Mouse (Mus musculus) 416B (cell line): ENCODE results near the gene Foxo1.

Experiments used
- DNase-seq: peaks from one replicate; pipeline ENCODE4 v3.0.0; 2011; ENCODE audit warnings: low read depth

The Foxo1 gene

DNA sequence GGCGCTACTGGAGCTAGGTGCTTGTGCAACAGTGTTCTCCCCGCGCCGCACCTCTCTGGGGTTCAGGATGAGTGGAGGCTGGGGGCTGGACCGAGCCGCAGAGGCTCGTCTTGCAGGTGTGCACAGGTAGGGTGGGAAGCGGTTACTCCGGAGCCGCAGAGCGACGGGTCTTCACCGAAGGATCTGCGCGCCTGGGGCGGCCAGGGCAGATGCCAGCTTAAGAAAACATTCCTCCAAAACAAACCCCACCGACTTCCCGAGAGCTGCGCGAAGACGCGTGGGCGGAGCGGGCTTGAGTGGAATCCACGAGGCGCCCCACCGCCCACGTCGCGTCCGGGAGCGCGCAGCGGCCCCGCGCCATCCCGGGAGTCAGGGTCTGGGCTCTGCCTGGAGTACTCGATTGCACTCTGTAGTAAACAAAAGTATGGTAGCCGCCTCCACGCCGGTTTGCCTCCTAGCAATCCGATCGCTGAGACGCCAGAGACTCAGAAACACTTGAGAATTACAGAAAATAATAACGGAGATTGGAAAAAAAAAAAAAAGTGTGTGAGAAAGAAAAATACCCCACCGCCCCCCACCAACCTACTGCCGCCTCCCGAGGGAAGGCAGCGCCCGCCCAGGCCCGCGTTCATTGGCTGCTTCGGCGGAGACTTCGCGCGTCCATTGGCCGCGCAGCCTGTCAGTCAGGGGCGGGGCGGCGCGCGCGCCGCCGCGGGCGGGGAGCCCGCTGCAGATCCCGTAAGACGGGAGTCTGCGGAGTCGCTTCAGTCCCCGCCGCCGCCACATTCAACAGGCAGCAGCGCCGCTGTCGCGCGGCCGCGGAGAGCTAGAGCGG lies at the start of gene Foxo1:
TSS of gene Foxo1 (plus strand) at position 685 of the 835 bp plus-strand sequence.
- DNase-seq = peak; percentile 85

DNA sequence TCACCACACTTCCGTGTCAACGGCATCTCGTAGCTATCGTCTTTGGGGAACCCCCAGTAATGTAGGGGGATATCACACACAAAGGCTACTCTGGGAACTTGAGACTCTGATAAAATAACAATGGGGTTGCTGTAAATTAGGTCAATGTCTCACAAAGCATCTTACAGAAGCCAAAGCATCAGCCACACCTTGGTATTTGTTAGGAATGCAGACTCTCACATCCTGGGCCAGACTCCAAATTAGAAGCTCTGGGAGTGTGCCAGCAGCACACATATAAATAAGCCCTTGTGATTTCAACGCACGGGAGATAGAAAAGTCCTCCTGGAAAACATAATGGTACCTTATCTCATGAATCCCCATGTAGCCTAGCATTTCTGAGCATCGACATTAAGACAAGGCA lies 49.3 kb upstream of the Foxo1 start:
- DNase-seq = no peak

- no peak for DNase-seq
Measured at GRCm38 (mm10) chr3:52221082-52221481, 47.1 kb upstream of the Foxo1 start.

GRCm38 (mm10) chr3:52221931-52222330 lies 46.2 kb upstream of the Foxo1 start:
- no peak for DNase-seq

DNA sequence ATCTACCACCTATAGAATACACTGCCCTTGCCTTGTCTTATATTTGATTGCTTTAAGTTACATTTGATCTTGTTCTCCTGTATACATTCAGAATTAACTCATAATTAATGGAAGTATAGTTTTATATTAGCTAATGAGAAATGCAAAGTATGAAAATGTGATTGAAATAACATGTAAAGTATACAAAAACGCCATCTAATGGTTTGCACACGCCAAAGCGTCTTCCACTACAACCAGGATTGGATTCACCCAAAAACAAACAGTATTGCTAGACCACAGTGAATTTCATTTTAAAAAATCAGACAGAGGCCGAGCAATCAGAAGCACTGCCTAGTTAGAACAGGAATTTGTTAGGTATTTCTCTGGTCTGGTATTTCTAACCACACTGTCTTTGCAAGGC lies 31.6 kb upstream of the Foxo1 start:
- DNase-seq = no peak

- no peak for DNase-seq
Measured at GRCm38 (mm10) chr3:52237136-52237535, 31.0 kb upstream of the Foxo1 start.

- no peak for DNase-seq
Measured at GRCm38 (mm10) chr3:52241062-52241461, 27.1 kb upstream of the Foxo1 start.

- DNase-seq = peak; percentile 80
Measured at GRCm38 (mm10) chr3:52242457-52243105, 25.6 kb upstream of the Foxo1 start.

GRCm38 (mm10) chr3:52243271-52244021 lies 24.7 kb upstream of the Foxo1 start:
- DNase-seq = peak; percentile 78

GRCm38 (mm10) chr3:52245996-52246830 lies 21.9 kb upstream of the Foxo1 start:
- DNase-seq = peak; percentile 33

DNA sequence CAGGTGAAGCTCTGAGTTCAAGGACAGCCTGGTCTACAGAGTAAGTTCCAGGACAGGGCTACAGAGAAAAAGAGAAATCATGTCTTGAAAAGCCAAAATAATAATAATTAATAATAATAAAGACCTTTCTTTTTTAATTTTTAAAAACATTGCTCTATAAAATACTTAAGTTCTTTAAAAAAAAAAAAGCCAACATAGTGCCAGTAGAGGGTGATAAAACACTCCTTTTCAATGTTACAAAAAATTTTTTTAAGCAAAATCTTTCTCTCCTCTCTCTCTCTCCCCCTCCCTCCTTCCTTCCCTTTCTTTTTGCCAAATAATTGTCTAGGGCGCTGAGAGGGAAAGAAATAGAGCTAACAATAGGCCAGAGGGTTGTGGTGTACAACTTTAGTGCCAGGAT lies 17.0 kb upstream of the Foxo1 start:
- DNase-seq = no peak

GRCm38 (mm10) chr3:52253656-52254461 lies 14.3 kb upstream of the Foxo1 start:
- DNase-seq = peak; percentile 60

DNA sequence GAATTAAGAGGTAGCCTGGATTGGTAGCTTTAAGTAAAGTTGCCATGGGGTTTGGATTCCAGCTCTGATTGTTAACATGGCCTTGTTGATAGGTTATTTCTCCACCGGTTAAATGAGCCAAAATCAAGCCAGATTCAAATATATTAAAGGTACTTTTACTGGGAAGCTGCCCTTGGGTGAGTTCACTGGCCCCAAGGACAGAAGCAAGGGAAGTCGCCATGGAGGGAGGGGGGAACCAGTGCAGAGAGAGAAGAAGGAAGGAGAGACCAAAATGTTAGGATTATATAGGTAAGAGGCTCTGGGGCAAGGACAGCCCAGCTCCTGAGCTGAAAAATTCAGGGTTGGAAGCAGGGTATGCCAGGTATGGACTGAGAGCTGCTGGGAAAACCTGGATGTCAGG lies 13.6 kb upstream of the Foxo1 start:
- DNase-seq = no peak

- DNase-seq = peak; percentile 40
Measured at GRCm38 (mm10) chr3:52257782-52258441, 10.2 kb upstream of the Foxo1 start.

GRCm38 (mm10) chr3:52258532-52258931 lies 9.6 kb upstream of the Foxo1 start:
- no peak for DNase-seq

DNA sequence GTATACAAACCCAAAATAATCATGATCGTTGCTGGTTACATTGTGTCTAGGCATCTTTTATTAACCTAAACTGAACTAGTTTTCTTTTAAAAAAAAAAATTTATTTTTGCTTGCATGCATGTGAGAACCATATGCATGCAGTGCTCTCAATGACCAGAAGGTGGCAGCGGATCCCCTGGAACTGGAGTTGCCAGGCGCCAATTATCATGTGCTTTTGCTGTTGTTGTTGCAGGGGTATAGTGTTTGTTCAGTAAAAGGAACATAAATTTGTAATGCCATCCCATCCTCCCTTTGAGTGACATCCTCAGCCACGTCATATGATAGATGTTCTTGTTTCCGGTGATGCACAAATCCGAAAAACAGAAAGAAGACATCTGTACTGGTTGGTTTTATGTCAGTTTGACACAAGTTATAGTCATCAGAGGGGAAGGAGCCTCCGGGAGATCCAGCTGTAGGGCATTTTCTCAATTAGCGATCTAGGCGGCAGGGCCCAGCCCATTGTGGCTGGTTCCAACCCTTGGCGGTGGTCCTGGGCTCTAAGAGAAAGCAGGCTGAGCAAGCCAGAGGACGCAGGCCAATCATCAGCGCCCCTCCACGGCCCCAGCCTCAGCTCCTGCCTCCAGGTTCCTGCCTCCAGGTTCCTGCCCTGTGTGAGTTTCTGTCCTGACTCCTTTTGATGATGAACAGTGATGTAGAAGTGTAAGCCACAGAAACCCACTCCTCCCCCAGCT lies 5.5 kb upstream of the Foxo1 start:
- DNase-seq = peak; percentile 75

DNA sequence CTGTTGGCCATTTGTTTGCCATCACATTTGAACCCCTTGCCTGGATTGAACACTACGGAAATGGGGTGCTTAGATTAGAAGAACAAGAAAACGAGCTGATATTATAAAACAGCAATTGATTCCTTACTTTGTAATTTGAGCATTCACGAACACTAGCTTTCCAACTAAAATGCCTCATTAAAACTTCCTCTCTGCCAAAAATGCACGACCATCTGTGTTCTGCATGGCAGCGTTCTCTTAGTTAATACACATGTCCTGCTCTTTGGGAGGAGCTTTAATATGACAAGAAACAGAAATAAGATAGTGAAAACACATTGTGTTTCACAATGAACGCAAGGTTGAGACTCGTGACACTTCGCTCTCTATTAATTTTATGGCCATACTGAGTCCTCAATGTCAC lies 3.8 kb upstream of the Foxo1 start:
- no peak for DNase-seq

- DNase-seq = no peak
Measured at GRCm38 (mm10) chr3:52266606-52267160, 1.5 kb upstream of the Foxo1 start.

GRCm38 (mm10) chr3:52267293-52267651 lies 864 bp upstream of the Foxo1 start:
- DNase-seq = peak; percentile 35

DNA sequence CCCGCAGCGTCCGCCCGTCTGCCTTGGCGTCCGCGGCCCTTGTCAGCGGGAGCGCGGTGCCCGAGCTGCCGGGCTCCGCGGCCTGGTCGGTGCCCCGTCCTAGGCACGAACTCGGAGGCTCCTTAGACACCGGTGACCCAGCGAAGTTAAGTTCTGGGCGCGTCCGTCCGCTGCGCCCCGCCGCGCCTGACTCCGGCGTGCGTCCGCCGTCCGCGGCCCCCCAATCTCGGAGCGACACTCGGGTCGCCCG lies 276 bp downstream of the Foxo1 start:
- no peak for DNase-seq
